Mouse (Mus musculus): Measurements from ENCODE around the gene Slc22a14.

GRCm38 (mm10) chr9:119401801-119402214 is 36.5 kb upstream of the Slc22a14 start, which contains the start of gene Acvr2b:
- no peak for TF ChIP-seq CTCF (IDR thresholded peaks at IDR 0.05; ENCODE audit: extremely low read depth, insufficient read length, insufficient replicate concordance, low read depth, low read length)
- TF ChIP-seq POLR2A (IDR thresholded peaks at IDR 0.05; ENCODE audit: low read depth, low read length): no peak; the same call in 1 of the 2 replicates
